Mouse (Mus musculus): ENCODE measurements around the gene Galnt11. TPM values are rescaled to one million over a fixed set of nuclear protein-coding genes. Genes with fewer than 3 reads are reported as not detected.

The Galnt11 gene
- polyA plus RNA-seq, 1 experiment from 2014 or later = 12.3 TPM

DNA sequence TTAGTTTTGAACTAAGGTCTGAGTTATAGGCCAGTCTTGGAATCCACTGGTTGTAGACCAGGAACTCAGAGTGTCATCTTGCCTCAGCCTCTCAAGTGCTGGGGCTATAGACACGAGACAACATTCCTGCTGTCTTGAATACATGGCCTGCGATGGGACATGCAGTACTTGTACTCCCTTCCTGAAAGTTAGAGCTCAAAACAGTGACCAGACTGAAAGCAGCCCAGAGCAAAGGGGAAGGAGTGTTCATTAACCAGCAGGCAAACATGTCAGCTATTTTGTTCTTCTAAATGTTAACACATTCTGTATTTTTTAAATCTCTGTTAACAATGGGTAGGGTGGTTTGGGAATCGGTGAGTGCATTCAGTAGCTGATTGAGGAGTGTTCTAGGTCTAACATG lies 25.3 kb downstream of the Galnt11 start:
- no peak overlapping the region for H3K4me2 ChIP-seq (ENCODE audit: low read depth, low read length)
- peaks cover 3% of the 10 kb centered on the region; the same call in 1 of the 2 replicates for H3K4me1 ChIP-seq (ENCODE audit: insufficient read depth)
- TF ChIP-seq CTCF (IDR thresholded peaks at IDR 0.05; ENCODE audit: low read depth) (no peak), EP300 (IDR thresholded peaks at IDR 0.05; ENCODE audit: low read depth) (no peak)
- DNase-seq (no peak), ATAC-seq (0 out of 2 replicates have a peak, but pooled peaks have one; percentile 40)
- H3K27ac ChIP-seq (ENCODE audit: low read depth) = peak overlapping the region; percentile 53
- no peaks in the 10 kb centered on the region for H3K9me3 ChIP-seq (ENCODE audit: low read length)
- no peak overlapping the region for H3K9ac ChIP-seq (replicated peaks)
- no peak overlapping the region for H3K4me3 ChIP-seq (ENCODE audit: low read depth, low read length)
- no peaks in the 10 kb centered on the region for H3K27me3 ChIP-seq (ENCODE audit: insufficient read depth, low read length)
- 53% methylated on average over 3 of the region's 3 CpGs for WGBS (ENCODE audit: insufficient replicate concordance)
- H3K36me3 ChIP-seq (replicated peaks; ENCODE audit: insufficient read depth, low read length) = peaks cover 7% of the 10 kb centered on the region; the same call in 1 of the 2 replicates

DNA sequence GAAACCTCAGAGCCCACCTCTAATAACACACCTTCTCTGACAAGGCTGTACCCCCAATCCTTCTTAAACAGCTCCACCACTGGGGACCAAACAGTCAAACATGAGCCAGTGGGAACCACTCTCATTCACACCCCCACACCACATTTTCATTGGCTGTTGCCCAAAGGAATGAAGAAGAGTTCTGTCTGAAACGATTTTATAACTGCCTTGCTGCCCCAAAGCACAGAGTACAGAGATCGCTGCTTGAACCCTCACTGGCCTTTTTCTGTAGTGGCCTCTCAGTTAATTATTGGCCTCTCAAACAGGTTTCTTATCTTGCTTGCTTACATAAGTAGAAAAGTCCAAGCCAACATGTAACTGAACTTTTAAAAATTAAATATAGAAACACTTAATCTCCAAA lies 30.7 kb downstream of the Galnt11 start:
- no peak overlapping the region for H3K4me2 ChIP-seq (ENCODE audit: low read depth, low read length)
- H3K4me1 ChIP-seq (ENCODE audit: insufficient read depth) = peaks cover 8% of the 10 kb centered on the region
- H3K27me3 ChIP-seq (ENCODE audit: insufficient read depth, low read length) = no peaks in the 10 kb centered on the region
- peak overlapping the region; percentile 55; the same call in 1 of the 2 replicates for H3K27ac ChIP-seq (ENCODE audit: low read depth)
- 55% methylated on average over 2 of the region's 2 CpGs for WGBS (ENCODE audit: insufficient replicate concordance)
- no peak overlapping the region for H3K9ac ChIP-seq (replicated peaks)
- no peaks in the 10 kb centered on the region for H3K9me3 ChIP-seq (ENCODE audit: low read length)
- TF ChIP-seq EP300 (IDR thresholded peaks at IDR 0.05; ENCODE audit: low read depth) = no peak
- peaks cover 27% of the 10 kb centered on the region for H3K36me3 ChIP-seq (replicated peaks; ENCODE audit: insufficient read depth, low read length)
- DNase-seq = no peak
- peak; percentile 33; the same call in 1 of the 2 replicates for ATAC-seq
- H3K4me3 ChIP-seq (ENCODE audit: low read depth, low read length) = no peak overlapping the region

DNA sequence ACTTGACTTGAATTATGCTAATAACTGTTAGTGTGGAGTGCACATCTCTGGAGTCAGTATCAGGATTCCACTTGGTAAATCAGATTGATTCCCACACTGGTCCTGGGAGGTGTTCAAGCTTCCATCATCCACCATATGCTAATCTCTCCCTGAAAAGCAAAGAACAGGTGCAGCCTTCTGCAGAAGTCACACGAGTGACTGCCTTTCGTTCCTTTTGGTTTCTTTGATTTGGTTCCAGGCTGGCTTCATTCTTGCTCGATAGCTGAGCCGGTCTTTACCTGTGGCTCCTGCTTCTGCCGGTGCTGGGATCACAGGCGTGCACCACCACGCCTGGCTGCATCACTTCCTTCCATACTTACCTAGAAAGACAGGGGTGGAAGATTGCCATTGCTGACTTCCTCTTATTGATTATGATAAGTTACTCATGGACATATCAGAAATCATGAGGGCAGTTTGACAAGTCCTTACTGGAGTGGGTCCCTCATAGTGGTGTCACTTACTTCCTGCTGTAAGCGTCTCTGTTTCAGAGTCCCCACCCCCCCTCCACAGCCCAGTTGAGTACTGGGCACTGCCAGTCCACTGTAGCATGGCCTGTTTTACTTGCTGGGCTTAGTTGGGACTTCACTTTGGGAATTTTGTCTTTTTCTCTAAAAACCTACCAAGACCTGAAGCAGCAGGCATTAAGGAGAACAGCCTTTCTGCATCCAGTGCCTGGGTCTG lies 31.3 kb downstream of the Galnt11 start:
- Histone ChIP-seq H3K9me3 (ENCODE audit: low read length) (no peaks in the 10 kb centered on the region), H3K9ac (replicated peaks) (no peak overlapping the region), H3K36me3 (replicated peaks; ENCODE audit: insufficient read depth, low read length) (peaks cover 30% of the 10 kb centered on the region), H3K27me3 (ENCODE audit: insufficient read depth, low read length) (no peaks in the 10 kb centered on the region), H3K27ac (ENCODE audit: low read depth) (0 out of 2 replicates have a peak overlapping the region, but pooled peaks have one; percentile 11), H3K4me3 (ENCODE audit: low read depth, low read length) (no peak overlapping the region), H3K4me1 (ENCODE audit: insufficient read depth) (peaks cover 8% of the 10 kb centered on the region), H3K4me2 (ENCODE audit: low read depth, low read length) (no peak overlapping the region)
- ATAC-seq (no peak), DNase-seq (no peak)
- WGBS (ENCODE audit: insufficient replicate concordance) = 70% methylated on average over 8 of the region's 8 CpGs
- TF ChIP-seq EP300 (IDR thresholded peaks at IDR 0.05; ENCODE audit: low read depth) (no peak), CTCF (IDR thresholded peaks at IDR 0.05; ENCODE audit: low read depth) (no peak)

DNA sequence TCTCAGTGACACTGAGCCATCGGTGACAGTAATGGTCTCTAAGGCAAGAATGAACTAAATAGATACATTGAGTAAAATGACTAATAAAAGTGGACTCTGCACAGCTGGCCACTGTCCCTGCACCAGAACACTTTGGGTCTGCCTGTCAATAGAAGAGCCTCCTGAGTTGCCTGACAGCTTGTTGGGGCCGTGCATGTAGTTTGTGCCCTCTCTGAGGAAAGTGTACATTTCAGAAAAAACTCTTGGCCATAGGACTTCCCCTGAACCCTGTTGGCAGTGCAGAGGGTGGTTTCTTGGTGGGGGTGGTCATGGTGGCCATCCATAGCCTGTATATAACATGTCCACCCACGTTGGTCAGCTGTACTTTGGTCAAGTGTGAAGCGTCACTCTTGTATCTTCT lies 32.8 kb downstream of the Galnt11 start:
- 71% methylated on average over 4 of the region's 4 CpGs for WGBS (ENCODE audit: insufficient replicate concordance)
- Histone ChIP-seq H3K27me3 (ENCODE audit: insufficient read depth, low read length) (no peaks in the 10 kb centered on the region), H3K4me1 (ENCODE audit: insufficient read depth) (peaks cover 8% of the 10 kb centered on the region), H3K4me2 (ENCODE audit: low read depth, low read length) (no peak overlapping the region), H3K4me3 (ENCODE audit: low read depth, low read length) (no peak overlapping the region), H3K36me3 (replicated peaks; ENCODE audit: insufficient read depth, low read length) (peaks cover 39% of the 10 kb centered on the region), H3K27ac (ENCODE audit: low read depth) (no peak overlapping the region), H3K9ac (replicated peaks) (no peak overlapping the region), H3K9me3 (ENCODE audit: low read length) (no peaks in the 10 kb centered on the region)
- no peak for DNase-seq
- no peak for TF ChIP-seq CTCF (IDR thresholded peaks at IDR 0.05; ENCODE audit: low read depth)
- TF ChIP-seq EP300 (IDR thresholded peaks at IDR 0.05; ENCODE audit: low read depth) = no peak
- no peak for ATAC-seq

DNA sequence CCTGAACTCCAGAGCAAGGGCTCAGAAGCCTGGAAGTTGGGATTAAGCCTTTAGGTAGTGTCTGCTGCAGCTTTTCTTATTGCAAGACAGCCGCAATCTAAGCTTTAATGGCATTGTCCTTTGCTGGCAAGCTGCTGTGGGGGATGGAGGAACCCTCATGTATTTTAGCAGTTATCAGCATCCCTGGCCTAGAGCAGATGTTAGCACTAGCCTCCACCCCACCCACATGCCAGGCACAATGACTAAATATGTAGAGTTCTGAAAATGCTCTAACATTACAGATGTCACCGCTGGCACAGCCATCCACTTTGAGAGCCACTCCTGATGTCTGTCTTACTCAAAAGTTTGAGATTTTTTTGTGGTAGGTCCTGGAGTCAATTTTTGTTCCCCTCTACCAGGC lies 35.0 kb downstream of the Galnt11 start:
- Histone ChIP-seq H3K36me3 (replicated peaks; ENCODE audit: insufficient read depth, low read length) (peaks cover 40% of the 10 kb centered on the region), H3K9ac (replicated peaks) (no peak overlapping the region), H3K27me3 (ENCODE audit: insufficient read depth, low read length) (no peaks in the 10 kb centered on the region), H3K4me3 (ENCODE audit: low read depth, low read length) (no peak overlapping the region), H3K4me1 (ENCODE audit: insufficient read depth) (peaks cover 8% of the 10 kb centered on the region), H3K9me3 (ENCODE audit: low read length) (no peaks in the 10 kb centered on the region), H3K27ac (ENCODE audit: low read depth) (no peak overlapping the region), H3K4me2 (ENCODE audit: low read depth, low read length) (no peak overlapping the region)
- TF ChIP-seq CTCF (IDR thresholded peaks at IDR 0.05; ENCODE audit: low read depth) = no peak
- no peak for TF ChIP-seq EP300 (IDR thresholded peaks at IDR 0.05; ENCODE audit: low read depth)
- WGBS (ENCODE audit: insufficient replicate concordance) = 89% methylated on average over 2 of the region's 2 CpGs
- DNase-seq = no peak
- ATAC-seq = no peak

DNA sequence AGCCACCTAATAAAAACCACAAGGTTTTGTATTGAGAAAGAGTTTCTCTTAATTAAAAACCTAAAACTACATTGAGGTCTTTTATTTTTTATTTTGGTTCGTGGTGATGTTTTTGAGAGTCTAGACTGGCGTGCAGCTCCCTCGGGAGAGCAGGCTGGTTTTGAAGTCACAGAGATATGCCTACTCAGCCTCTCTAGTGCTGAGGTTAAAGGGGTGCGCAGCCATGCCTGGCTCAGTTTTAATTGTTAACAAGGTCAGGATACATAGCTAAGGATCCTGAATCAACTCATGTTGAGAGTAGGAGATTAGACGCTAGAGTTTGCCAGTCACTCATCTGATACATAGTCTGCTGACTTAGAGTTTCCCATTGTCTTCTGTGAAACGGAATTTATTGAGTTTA lies 39.7 kb downstream of the Galnt11 start:
- H3K4me1 ChIP-seq (ENCODE audit: insufficient read depth) = no peaks in the 10 kb centered on the region
- DNase-seq (no peak), ATAC-seq (no peak)
- no peak overlapping the region for H3K27ac ChIP-seq (ENCODE audit: low read depth)
- no peak overlapping the region for H3K4me2 ChIP-seq (ENCODE audit: low read depth, low read length)
- no peak for TF ChIP-seq CTCF (IDR thresholded peaks at IDR 0.05; ENCODE audit: low read depth)
- no peak for TF ChIP-seq EP300 (IDR thresholded peaks at IDR 0.05; ENCODE audit: low read depth)
- H3K27me3 ChIP-seq (ENCODE audit: insufficient read depth, low read length) = no peaks in the 10 kb centered on the region
- 77% methylated on average over 6 of the region's 6 CpGs for WGBS (ENCODE audit: insufficient replicate concordance)
- no peaks in the 10 kb centered on the region for H3K9me3 ChIP-seq (ENCODE audit: low read length)
- no peak overlapping the region for H3K4me3 ChIP-seq (ENCODE audit: low read depth, low read length)
- H3K9ac ChIP-seq (replicated peaks) = no peak overlapping the region
- H3K36me3 ChIP-seq (replicated peaks; ENCODE audit: insufficient read depth, low read length) = peaks cover 49% of the 10 kb centered on the region

Measured in liver, postnatal 0 days (tissue).